Mouse (Mus musculus) ZHBTc4 (cell line): Measurements from ENCODE around the gene Osbpl10.

Experiments used
- DNase-seq: peaks from one replicate; pipeline ENCODE4 v3.0.0-alpha.2; 2011; ENCODE audit warnings: low read depth, low spot score

The Osbpl10 gene

DNA sequence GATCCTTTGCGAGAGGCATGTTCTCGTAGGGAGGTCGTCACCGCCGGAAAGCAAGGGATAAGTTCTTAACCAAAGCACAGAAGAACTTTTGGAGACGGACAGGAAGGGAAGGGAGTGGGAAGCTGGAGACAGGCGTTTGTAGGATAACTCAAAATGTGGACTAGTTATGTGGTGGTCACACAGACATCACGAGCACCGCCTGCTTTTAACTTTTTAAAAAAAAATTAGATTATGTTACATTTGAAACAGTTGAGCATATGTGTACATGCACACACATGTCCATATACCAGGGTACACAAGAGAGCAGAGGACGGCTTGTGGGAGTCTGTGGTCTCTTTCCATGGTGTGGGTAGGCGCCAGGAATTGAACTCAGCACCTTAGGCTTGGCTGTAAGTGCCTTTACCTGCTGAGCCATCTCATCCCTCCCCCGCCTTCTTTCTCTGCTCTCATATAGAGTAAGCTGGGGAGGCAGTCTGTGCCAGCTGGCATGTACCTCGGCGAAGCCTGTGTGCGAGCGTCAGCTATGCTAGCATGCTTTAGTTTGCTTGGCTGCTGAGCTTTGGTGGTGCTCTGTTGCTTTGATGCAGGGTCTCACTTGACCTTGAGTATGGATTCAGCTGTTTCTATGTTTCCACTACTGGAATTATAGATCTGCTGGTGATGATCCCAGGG, 4.5 kb downstream of the Osbpl10 start, which contains the start of gene Rps27rt:
TSS of gene Rps27rt (minus strand) at position 51 of the 672 bp plus-strand sequence.
- DNase-seq, result no peak

DNA sequence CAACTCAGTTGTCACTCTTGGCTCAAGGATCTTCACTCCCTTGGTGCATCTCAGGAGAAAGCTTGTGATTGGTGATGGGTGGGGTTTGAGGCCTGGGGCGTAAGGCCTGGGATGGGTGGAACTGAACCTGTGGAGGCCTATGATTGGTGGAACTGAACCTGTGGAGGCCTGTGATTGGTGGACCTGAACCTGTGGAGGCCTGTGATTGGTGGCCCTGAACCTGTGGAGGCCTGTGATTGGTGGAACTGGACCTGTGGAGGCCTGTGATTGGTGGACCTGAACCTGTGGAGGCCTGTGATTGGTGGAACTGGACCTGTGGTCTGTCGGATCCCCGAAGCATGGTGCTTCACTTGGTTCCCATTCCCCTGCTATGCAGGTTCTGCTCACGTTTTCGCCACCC, 7.4 kb downstream of the Osbpl10 start:
- peak; percentile 88 for DNase-seq

DNA sequence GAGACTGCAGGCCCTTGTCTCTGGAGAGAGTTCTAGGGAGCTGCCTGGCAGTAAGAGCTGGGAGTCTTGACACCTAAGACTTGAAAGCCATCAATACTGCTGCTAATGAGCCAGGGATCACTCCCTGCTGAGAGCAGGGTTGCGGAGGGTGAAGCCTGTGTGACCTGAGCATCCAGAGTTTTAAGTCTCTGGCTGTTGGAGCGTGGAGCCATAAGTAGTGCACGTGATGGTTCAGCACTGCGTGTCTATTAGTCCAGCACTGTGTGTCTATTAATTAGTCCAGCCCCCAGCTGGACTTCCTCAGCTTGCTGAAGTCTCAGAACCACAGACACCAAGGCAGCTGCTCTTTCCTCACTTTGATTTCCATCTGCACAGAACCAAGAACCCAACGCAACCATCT, 8.0 kb downstream of the Osbpl10 start:
- no peak for DNase-seq

DNA sequence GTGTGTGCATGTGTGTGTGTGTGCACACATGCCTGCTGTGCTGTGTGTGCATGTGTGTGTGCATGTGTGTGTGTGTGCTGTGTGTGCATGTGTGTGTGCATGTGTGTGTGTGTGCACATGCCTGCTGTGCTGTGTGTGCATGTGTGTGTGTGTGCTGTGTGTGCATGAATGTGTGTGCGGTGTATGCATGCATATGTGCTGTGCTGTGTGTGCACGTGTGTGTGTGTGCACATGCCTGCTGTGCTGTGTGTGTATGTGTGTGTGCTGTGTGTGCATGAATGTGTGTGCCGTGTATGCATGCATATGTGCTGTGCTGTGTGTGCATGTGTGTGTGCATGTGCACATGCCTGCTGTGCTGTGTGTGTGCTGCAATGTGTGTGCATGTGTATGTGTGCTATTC, 9.7 kb downstream of the Osbpl10 start:
- DNase-seq, result no peak

DNA sequence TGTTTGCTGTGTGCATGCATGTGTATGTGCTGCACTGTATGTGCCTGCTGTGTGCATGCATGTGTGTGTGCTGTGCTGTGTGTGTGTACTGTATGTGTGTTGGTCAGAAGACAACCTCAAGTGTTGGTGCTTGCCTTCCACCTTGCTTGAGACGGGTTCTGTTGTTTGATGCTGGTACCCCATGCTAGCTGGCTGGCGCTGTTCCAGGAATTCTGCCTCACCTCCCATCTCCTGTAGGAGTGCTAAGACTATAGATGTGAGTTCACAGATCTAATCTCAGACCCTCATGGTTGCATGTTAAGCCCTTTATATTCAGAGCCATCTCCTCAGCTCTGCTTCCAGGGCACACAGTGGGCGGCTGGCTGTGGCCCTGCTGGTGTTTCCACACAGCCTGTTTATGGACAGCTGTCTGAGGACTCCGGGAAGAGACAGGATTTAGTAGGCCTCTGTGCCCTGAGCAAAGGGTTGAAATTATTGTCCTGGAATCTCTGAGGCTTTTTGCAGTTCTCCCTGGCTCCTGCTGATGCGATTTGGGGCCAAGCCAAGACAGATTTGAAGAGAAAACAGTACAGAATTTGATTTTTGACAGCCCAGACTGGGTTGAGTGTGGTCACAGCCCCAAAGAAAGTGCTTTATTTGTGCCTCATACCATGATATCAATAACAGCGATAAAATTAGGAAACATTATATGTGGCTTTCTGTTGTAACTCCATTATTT, 10.4 kb downstream of the Osbpl10 start:
- DNase-seq, result no peak

DNA sequence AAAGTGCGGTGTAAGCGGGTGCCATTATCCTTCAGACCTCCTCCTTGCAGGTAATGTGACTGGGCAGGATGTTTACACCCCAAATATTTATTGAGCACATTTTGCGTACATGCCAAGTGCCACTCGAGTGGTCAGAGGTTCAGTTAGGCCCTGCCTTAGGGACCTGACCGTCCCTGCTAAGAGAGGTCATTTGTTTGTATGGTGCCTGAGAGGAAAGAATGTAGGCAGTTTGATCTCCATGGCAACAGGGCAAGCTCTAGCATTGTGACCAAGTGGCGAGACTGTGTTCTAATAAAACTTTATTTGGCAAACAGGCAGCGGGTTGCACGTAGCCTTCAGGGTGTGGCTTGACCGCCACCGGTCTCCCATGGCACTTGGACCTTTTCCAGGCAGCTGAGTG, 12.1 kb downstream of the Osbpl10 start:
- peak; percentile 91 for DNase-seq

DNA sequence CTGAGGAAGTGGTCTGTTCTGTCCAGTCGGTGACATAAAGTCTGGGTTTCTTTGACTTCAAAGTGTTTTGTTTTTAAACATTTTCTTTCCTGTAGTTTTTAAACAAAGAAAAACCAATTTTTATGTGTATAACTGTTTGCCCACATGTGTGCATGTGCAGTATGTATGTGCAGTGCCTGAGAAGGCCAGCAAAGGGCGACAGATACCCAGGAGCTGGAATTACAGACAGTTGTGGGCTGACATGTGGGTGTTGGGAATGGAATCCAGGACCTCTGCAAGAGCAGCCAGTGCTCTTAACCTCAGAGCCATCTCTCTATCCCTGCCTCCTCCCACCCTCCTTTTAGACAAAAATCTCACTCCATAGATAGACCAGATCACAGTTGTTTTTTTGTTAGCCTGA, 14.2 kb downstream of the Osbpl10 start:
- DNase-seq, result peak; percentile 69

DNA sequence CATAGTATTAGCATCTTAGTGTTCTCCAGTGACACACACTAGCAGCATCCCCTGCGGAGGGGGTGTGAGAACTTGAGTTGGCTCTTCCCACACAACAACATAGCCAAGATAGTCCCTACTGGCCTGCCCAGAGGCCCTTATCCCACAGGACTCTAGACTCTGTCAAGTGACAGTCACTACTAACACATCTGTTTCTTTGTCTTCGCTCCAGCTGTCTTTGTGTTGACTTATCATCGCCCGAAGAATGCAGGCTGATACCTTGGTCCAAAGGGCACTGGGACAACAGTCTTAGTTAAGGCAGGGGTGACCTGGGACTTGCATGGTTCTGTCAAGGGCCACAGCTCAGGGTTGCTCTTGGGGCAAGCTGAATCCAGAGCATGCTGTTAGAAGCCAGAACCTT, 16.9 kb downstream of the Osbpl10 start:
- no peak for DNase-seq

DNA sequence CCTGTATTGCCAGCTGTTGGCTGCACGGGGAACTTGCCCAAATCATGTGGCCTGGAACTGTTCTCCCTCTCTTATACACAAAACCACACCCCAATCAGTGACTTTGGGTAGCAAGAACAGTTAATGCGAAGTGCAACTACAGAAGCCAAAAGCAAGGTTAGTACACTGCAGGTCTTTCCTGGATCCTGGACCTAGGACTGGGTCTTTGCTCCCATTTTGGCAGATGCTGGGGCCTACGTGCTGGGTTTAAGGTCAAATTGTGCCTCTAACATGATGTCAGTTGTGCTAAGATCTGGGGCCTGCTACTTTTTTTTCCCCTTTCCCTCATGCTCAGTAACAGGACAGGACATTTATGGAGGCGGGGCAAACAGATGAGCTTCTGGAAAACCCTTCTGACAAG, 17.3 kb downstream of the Osbpl10 start:
- DNase-seq, result no peak

DNA sequence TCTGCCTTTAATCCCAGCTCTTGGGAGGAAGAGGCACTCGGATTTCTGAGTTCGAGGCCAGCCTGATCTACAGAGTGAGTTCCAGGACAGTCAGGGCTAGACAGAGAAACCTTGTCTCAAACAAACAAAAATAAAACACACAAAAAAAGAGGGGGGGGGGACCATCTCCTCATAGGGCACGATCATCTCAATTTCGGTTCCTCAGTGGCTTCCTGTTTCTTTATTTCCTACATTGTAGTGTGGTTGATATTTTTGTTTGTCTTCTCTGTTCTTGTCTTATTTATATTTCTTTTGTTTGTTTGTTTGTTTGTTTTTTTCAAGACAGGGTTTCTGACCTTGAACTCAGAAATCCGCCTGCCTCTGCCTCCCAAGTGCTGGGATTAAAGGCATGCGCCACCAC, 18.1 kb downstream of the Osbpl10 start:
- no peak for DNase-seq

DNA sequence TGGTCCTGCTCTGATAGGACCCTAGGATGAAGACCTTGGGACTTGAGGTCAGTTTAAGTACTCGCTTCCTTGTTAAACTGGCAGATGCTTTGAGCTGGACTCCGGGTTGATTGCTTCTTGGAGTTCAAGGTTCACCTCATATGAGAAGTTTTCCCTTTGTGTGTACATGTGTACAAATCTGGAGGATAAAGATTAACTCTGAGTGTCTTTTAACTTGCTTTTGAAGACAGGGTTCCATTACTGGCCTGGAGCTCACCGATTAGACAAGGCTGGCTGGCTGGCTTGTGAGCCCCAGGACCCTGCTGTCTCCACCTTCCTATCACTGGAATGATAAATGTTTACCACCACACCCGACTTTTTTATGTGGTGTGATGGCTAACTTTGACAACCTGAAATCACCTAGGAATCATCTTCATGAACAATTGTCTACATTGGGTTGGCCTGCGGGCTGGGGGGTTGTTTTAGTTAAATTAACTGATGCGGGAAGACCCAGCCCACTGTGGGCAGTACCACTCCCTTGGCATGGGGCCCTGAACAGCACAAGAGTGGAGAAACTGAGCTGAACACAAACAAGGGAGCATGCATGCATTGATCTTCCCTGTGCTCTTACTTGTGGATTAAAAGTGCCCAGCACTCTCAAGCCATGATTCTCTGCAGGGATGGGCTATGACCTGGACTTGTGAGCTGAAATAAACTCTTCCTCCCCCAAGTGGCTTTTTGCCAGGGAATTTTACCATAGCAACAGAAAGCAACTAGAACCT, 20.8 kb downstream of the Osbpl10 start:
- no peak for DNase-seq

DNA sequence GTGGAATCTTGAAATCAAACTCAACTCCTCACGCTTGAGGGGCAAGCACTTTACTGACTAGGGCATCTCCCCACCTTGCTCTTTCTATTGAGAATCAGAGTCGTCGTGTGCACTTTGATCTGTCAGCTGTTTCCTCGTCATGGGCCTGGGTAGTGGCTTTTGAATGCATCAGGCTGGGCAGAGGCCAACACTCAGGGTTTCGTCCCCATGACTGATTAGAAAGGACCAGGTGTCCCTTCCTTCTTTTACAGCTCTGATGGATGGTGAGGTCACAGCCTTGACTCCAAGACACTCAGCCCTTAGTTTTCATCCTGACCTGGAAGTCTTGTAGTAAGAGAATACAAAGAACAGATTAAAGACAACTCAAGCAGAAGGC, 21.4 kb downstream of the Osbpl10 start:
- no peak for DNase-seq

DNA sequence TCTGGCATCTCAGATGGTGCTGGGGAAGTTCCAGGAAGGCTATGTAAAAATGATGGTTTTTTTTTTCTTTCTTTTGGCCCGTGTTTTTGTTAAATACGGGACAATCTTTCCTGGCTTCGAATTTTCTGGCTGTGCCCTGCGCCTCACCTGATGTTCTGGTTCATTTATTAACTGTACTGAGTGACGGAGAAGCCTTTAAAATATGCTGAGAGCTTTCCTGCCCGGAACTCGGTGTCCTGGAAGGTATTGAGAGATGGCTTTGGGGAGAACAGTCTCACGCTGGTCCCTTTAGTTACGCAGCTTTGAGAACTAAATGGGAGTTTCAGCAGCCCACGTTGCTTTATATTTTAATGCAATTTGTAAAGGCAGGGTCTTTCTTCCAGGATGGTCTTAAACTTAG, 27.1 kb downstream of the Osbpl10 start:
- DNase-seq, result no peak

DNA sequence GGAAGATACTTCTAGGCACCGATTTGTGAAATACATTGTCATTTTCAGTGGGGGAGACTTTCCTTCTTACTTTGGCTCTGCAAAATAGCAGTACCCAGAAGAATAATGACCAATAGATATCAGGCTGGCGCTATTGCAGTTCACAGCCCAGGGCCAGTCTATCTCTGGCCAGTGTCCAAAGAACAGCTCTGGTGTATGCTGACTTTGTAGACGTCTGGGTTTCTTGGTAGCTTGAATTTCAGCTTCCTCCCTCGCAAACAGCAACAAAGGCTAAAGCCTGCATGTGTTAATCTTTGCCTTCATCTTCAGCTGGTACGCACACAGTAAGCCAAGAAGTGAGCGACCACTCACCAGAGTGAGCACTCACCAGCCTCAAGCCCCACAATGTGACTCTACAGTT, 29.4 kb downstream of the Osbpl10 start:
- no peak for DNase-seq

DNA sequence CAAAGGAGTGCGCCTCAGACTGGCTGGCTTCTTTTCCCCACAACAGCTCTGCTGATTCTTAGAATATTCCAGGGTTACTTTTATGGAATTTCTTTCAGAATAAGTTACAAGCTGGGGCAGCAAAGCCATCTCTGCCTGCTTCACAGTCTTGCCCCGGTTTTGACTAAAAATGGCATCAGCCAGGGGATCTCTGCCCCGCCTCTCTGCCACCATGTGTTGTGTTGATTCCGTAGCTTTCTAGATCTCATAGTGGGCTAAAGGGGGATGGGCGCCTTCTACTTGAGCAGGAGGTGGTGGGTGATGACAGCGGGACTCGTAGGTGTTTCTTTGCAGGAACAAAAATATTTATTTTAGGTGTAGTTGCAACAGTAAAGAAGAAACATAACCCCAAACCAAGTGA, 29.8 kb downstream of the Osbpl10 start:
- no peak for DNase-seq

DNA sequence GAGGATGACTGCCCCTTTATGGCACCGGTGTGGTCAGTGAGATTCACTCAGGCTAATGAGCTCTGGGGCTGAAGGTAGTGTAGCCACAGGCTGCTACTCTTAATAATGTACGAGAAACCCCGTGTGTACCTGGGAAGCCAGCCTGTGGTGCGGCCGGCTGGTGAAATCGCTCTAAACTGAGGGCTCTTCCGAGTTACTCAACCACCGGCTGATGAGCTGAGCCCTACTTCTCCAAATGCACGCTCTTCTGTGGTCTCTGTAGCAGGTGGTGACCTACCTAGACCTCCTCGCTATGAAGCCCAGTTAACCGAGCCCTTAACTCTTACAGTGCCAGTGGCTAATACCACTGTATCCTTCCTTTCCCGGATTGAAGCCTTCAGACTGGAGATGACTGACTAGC, 34.0 kb downstream of the Osbpl10 start:
- no peak for DNase-seq

DNA sequence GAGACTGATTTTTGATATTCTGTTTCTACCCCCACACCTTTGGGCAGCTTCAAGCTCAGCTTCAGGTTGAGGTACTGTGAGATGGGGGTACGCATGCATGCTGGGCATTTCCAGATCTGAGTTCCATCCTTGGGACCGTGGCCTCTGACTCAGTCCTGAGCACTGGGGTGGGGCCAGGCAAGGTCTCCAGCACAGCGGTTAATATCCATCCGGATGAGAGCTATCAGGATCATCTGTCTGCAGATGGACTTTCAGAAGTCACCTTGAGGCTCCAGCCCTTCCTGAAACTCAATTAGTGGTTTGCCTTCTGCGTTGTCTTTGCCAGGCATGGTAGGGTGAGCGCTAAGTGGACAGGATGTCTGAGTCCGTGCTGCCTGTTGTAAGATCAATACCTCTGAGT, 41.8 kb downstream of the Osbpl10 start:
- no peak for DNase-seq

DNA sequence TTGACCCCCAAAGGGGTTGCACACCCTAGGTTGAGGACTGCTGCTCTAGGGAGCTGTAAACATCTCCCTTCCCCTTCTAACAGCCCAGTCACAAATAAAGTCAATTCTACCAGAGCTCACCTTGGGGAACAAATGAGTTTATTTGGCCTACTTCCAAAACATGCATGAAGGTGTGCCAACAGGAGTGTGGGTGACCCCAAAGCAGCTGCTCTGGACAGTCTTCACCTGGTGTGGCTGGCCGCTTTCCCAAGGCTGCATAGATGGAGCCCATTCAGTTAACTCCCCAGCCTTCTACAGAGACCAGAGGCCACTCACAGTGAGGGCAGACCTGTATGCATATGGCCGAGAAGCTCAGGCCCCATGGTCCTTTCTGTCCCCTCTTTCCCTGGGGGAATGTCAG, 43.0 kb downstream of the Osbpl10 start:
- DNase-seq, result no peak

DNA sequence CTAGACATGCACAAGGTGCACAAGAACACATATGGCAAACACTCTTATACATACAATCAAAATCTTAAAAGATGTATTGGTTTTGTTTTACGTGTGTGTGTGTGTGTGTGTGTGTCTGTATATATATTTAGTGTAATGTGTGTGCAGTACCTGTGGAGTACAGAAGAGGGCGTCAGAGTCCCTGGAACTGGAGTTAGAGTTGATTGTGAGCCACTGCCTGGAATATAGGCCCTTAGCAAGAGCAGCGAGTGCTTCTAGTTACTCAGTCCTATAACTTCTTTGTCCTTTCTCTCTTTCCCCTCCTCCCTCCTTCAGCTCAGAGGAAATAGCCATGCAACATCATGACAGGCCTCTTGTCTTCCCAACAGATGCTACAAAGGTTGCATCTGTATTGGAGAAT, 44.8 kb downstream of the Osbpl10 start:
- DNase-seq, result peak; percentile 79

DNA sequence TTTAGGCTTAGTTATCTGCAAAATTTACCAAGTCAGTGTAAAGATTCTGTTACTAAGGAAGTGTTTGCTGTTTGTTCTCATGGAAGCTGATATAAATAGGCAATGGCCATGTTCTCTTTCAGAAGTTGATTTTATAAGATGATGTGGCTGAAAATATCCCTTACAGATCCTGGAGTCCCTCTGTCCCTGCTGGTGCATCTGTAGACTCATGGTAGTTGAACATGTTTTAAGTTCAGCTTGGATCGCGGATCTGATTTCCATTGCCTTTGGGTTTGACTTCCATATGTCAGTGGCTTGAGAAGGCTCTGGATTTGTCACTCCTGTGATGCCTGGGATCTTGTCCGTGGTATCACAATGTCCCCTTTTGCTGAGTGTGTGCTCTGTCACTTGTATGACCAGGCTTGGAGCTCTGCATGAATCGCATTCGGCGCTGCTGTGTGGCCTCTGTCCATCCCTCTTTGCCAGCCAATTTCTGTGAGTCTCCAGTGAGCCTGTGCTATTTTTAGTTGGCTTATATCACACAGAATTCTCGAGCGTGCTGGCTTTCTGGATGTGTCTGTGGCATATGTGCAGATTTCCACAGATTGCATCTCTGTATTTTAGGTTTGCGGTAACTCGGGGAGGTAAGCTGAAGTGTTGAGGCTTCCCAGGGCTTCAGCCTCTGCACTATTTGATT, 45.5 kb downstream of the Osbpl10 start:
- DNase-seq, result no peak

DNA sequence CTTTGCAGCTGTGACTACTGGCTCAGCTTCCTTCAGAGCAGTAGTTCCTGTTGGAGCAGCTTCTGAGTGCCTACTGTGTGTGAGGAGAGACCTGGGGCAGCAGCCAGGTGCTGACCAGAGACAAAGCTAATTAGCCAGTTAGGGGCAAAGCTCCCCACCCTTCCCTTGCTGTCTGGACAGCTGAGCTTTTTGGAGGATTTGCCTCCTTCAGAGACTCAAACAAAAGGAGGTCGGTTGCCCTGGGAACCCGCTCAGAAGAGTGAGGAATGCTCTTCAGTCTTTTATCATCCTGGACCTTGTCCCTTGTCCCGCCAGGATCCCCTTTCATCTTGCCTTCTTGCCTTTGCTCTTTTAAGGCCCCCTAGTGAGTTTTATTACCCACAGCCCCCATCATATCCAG, 50.9 kb downstream of the Osbpl10 start:
- DNase-seq, result peak; percentile 86

DNA sequence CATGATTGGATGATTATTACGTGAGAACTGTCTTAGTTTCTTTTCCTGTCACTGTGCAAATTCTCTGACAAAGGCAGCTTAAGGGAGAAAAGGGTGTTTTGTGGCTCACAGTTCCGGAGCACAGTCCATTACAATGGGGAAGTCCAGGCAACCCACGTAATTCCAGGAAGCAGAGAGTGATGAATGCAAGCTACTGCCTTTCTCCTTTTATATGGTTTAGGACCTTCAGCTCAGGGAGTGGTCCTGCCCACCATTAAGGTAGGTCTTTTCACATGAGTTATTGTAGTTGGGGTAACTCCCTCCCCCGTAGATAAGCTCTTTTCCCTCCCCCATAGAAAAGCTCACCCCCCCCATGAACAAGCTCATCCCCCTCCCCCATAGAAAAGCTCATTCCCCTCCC, 52.2 kb downstream of the Osbpl10 start:
- peak; percentile 85 for DNase-seq
